Mouse (Mus musculus) MN1 (cell line): ENCODE data around the gene Chrm1.

Experiments
- DNase-seq: peaks from one replicate; pipeline ENCODE4 v3.0.0-alpha.2; 2016; ENCODE audit warnings: low spot score

Chrm1 gene

DNA sequence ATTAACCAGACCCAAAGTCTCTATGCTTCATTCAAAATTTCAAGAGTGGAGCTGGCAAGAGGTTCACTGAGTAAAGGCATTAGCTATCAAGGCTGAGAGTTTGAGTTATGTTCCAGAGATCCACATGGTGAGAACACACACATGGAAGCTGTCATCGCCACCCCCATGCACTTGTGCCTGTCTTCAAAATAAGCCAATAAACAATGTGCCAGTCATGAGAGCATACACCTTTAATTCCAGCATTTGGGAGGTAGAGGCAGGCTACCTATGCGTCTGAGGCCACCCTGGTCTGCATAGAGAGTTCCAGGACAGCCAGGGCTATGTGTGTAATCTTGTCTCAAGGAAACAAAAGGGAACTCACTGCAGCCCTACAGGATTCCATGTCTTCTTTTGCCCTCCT is 20.0 kb downstream of the Chrm1 start:
- DNase-seq: no peak

DNA sequence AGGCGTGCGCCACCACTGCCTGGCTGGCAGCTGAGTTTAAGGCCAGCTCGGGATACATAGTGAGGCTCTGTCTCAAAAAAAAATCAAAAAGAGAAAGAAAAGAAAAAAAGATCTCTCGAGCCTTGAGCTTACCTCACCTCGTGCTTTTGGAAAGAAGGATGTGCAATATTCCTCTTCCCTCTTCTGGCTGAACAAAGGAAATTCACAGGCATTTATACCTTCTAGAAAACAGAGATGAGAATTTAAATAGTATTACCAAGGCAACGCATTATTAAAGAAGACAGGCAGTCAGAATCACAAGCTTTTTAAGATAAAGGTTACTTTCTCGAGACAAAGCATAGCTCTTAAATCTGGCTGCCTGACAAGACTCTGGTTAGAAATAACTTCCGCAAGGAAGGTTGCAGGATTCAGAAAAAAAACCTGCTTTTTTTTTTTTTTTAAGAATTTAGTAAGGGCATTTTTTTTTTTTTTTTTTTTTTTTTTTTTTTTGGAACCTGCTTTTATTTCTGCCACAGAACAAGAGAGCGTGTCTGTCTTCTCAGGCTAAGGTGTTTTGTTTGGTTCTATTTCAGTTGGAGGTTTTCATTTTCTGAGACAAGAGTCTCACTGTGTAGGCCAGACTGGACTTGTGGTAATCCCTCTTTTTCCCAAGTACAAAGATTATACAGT is 28.4 kb downstream of the Chrm1 start:
- no peak for DNase-seq

DNA sequence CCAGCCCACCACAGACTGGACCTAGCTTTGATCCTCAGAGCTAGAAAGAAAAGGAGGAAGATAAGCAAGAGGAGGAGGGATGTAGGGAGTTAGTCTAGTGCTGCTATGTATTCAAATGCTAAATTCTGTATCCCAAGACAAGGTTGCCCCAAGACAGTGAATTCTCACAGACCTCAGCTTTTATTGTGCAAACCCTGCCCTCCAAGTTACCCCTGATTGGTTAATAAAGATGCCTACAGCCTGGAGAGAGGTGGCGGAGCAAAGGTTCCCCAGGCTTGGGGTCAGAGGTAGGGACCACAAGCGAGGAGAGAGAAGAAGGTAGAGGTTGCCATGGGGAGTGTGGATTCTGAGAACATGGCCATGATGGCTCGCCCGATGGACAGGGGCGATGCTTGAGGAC is 29.2 kb downstream of the Chrm1 start:
- DNase-seq: no peak

DNA sequence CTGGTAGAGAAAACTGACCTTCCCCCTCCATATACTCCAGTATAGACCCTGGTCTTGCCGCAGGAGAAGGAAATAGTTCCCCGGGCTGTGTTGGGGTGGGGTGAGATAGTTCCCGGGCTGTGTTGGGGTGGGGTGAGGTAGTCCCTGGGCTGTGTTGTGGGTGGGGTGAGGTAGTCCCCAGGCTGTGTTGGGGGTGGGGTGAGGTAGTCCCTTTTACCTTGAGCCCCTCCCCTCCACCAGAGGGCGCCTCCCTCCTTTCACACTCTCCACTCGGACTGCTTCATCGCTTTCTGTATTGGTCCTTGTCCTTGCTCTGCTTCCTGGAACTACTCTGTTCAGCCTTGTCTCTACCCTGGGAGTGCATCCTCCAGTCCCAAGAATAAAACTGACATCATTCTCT is 31.7 kb downstream of the Chrm1 start:
- no peak for DNase-seq

DNA sequence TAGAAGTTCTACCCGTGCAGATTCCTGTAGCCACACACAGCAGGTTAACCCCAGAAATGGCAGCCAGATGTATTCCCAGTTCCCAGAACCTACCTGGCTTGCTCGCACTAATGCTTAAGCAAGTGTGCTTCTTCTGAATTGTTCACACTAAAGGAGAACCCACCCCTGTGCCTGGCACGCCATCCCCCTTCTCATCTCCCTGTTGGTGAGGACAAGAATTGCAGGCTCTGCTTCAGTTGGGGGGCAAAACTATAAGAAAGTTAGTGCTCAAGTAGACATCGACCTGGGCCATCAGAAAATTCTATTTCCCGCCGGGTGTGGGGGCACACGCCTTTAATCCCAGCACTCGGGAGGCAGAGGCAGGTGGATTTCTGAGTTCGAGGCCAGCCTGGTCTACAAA is 36.1 kb downstream of the Chrm1 start:
- no peak for DNase-seq

DNA sequence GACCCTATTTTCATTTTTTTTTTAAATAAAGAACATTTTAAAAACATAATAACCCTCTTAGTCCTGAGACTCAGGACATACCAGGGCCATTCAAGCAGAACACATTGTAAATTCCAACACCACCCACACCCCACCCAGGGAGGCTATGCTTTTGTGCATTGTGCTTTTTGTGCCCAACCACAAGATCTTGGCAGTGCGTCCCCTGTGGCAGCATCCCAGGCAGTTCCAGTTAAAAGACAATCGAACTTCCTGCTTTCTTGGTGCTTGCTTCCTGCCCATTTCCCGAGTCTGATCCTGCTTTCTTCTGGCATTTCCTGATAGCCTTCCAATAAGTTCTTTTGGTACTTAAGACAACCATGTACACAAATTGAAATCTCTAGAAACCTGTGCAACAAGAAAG is 38.9 kb downstream of the Chrm1 start:
- no peak for DNase-seq

DNA sequence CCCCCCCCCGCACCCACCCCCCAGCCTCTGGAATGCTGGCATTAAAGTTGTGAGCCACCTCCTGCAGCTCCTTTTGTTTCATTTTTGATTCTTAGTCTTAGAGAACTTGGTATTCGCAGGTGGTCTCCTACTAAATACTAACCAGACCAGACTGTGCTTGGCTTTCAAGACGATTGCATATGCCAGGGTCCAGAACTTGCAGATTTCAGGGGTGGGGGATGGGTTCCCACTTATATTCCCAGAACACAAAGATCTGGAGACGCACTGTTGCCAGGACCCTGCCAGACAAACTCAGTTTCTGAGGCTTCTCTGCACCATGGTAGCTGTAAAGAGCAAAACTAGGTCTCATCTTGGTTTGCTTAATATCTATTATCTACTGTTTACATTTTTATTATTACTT is 40.0 kb downstream of the Chrm1 start:
- no peak for DNase-seq

DNA sequence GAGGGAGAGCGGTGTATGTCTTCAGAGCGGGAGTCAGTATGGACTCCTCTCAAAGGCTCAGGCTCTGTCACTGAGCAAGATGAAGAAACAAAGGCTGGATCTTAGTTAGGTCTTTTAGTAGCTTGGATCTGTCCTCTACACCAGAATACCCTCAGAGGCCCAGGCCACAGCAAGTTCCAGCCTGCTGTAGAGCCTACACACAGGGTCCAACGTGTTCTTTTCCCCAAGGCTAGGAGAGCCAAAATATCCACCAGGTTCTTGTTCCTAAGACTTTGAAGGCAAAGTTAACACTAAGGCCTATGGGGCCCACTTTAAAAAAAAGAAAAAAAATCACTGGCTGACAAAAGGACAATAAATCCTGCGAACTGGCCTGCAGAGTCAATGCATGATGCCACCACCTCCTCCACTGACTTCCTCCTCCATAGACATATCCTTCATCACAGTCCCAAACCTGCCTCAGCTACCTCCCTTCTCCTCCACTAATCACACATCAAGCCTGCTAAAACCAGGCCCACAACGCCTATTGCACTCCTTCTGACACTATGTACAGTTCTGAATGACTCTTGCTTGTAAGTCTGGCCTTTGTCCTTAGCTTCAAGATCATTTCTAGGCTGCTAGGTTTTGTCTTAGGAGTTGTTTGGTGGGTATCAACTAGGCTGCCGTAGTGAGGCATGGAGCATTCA is 41.6 kb downstream of the Chrm1 start:
- no peak for DNase-seq

DNA sequence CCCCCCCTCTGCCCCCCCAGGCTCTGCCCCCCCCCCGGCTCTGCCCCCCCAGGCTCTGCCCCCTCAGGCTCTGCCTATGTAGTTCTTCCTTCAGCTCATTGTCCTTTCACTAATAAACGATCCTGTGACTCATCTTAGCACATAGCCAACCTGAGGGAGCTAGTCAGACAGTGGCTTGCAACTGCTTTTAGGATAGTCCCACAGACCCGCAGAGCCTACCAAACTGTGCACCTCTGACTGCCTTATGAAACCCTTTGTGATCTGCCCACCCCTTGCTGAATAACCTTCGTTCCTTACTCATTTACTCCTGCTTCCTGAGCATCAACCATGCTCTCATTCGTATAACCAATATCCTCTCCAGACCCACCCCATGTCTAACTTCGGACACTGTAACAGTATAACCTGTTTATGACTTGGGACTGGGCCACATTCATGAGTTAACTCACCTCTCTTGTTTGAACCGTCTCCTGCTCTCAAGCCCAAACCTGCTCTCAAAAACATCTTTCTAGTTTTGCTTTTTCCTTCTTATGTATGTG is 42.6 kb downstream of the Chrm1 start:
- no peak for DNase-seq

DNA sequence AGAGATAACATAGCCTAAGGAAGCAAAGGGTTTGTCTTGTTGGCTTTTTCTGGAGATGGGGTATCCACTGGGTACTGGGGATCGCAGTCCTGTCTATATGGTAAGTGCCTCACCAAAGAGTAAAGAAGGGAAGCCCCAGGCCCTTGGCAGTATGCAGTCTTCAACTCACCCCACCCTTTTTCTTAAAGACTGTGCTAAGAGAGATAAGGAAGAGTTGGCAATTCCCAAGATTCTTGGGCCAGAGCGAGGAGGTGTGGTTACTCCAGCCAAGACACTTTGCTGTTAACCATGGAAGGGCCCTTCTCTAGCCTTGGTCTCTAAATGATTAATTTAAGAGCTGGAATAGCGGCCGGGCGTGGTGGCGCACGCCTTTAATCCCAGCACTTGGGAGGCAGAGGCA is 43.3 kb downstream of the Chrm1 start:
- no peak for DNase-seq

DNA sequence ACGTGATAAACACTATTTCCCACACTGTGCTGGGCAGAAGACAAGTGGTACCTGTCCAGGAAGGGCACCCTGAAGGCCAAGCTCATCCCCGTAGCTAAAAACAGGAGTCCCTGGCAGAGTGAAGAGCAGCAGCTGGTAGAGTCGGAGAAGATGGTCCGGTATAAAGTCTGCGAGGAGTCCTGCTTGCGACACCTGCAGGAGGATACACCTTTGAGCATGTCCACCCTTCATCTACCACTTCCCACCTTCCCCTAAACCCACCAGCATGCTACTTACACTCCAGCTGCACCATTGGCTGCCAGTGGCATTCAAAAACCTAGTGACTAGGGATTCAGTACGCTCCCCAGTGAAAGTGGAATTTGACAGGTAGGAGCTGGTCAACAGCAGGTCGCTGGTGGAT is 45.4 kb downstream of the Chrm1 start:
- DNase-seq: no peak

DNA sequence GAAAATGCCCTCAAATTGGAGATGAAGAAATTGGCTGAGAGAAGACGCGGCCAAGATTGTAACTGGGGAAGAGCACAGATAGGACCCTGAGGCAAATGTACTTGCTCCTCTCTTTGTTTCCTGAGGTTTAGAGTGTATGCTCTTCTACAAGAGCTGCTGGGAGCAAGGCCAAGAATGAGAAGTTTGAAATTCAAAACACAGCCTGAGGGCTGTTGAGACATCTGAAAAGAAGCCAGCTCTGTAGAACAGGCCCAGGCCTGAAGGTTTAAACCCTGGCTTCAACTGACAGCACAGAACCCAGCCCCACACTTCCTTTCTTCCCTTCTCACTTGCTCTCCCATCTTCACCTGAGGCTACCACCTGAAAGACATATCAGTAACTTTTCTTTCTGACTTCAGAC is 46.5 kb downstream of the Chrm1 start:
- no peak for DNase-seq

DNA sequence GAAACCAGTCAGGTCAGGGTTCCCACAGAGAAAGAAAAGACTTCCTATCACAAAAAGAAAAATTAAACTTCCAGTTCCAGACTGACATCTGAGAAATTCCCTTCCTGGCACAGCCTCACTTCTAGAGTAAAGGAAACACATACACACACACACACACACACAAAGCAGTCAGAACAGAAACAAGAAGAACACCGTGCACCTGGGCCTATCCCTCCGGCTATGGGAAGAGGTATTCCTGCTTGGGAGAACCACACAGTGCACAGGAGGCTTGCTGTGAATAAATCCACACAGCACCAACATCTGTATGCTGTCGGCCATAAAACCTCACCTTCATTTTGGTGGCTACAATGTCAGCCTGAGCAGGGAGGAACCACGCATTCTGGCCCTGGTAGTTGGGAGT is 47.9 kb downstream of the Chrm1 start:
- DNase-seq: no peak

DNA sequence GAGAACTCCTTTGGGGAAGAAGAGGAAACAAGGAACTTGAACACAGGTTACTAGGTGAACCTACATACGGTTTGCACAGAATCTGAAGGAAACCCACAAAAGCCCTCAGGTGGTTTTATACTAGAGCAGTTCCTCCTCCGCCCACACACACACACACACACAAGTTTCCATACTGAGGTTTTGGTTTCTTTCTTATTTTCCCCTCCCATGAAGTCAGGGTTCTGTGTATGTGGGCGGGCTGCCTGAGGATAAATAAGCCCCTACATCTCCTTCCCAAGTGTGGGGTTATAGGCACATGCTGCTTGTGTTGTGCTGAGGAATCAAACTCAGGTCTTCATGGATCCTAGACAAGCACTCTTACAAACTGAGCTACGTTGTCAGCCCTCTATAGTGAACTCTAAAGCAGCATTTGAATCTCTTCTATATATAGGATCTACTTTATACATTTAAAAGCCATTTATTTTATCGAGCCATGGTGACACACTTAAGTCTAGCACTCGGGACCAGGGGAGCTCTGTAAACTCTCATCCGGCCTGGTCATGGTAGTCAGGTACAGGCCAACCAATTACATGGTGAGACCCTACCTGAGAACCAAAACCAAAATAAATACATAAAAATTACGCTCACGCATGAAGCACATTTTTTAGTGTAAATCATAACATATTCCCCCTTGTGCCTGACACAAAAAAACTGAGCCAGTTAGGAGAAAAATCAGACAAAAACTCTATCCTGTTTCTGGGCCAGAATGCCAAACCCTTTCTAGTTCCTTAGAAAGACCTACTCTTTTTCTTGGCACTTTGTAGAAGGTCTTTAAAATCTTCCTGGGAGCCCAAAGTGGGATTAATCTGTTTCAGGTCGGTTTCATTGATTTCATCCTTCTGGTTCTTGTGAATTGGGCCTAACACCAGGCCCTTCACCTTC is 48.6 kb downstream of the Chrm1 start:
- DNase-seq: no peak

DNA sequence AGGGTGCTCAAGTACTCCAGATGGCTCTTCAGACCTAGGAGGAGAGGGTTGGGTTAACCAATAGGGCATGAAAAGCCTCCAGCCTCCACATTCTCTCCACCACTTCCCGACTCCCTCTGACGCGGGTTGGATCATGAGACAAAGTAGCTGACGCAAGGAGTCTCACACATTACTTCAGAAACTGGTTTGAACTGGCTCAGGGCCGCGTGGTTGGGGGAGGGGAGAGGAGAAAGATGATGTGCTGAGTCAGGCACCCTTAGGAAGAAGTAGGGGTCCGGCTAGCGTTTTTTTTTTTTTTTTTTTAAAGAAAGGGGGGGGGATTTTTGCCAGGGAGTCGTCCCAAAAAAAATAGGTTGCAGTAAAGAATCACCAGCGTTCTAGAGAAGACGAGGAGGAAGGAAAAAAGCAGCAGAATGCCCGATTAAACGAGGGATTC is 49.3 kb downstream of the Chrm1 start:
- peak; percentile 89 for DNase-seq

DNA sequence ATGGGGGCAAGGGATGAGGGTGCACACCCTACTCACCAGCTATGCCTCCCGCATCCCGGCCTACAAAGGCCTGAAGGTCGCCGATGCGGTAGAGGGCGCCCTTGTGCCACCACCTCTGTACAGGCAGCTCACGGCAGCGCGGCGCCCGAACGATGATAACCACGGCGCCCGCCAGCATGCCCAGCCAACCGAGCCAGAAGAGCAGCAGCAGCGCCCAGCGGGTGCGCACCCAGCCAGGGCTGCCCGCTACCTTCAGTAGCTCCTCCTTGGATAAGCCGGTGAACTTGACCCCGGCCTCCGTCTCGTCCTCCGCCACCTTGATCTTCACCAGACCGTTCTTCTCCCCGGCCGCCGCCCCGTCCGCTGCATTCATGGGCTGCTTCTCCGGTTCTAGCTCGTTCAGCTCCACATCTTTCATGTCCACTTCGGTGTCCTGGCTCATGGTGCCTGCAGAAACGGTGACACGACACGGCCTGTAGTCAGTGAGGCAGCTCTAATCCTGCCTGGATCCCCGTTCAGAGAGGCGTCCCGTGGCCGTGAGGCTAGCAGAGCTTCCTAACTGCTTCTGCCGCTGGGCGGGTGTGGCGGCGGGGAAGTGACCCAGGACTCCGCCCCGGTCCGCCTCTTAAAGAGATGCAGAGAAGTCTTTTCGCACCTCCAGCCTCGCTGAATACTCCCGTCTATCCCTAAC is 49.9 kb downstream of the Chrm1 start:
- peak; percentile 84 for DNase-seq

DNA sequence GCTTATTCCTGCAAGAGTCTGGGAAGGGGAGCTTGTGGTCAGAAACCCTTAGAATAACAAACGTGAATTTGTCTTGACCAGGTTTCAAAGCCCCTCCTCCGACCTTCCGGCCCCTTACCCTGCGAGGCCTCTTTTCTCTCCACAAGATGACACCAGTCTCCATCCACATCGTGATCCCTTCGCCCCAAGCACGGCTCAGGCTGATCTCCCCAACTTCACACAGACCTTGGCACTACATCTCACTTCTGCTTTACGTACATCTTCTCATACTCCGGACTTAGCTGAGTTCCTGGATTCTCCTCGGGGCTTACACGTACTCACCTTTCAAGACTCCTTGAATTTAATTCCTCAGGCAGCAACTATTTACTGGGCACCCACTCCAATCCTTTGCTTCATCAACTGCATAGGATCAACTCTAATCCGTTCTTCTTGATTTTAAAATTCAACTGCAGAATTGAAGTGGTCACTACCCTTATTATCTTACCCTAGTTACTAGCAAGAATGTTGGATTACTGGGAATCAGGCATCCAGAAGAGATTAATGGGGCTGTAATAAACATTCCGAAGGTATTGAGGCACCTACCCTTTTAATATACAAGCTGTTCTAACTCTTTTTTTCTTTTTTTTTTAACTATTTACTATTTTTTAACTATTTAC is 50.5 kb downstream of the Chrm1 start:
- DNase-seq: no peak

DNA sequence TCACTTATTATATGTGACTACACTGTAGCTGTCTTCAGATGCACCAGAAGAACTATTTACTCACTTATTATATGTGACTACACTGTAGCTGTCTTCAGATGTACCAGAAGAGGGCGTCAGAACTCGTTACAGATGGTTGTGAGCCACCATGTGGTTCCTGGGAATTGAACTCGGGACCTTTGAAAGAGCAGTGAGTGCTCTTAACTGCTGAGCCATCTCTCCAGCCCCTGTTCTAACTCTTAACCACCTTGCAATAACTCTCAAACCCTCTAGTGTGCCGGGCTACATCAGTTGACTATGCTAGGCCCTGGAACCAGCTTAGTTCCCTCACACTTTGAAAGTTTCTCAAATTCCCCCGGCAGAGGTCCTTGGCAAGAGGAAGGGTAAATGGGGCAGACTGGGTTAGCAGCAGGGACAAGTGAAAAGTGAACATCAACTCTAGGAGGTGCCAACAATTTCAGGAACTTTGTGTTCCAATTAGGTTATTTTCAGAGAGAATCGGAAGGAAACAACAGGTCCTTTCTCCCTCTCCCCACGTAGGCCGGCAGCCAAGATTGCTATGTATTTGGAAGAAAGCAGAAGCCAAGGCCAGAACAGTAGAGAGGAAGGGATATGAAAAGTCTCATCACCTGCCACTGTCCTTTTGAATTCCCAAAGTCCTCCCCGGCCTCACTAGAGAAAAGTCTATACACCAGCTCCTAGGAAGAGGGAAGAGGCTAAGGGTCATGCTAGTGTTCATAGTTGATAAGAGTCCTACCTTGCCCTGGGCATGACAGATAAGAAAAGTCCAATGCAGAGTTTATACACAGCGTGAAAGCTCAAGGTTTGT is 51.3 kb downstream of the Chrm1 start:
- DNase-seq: no peak

DNA sequence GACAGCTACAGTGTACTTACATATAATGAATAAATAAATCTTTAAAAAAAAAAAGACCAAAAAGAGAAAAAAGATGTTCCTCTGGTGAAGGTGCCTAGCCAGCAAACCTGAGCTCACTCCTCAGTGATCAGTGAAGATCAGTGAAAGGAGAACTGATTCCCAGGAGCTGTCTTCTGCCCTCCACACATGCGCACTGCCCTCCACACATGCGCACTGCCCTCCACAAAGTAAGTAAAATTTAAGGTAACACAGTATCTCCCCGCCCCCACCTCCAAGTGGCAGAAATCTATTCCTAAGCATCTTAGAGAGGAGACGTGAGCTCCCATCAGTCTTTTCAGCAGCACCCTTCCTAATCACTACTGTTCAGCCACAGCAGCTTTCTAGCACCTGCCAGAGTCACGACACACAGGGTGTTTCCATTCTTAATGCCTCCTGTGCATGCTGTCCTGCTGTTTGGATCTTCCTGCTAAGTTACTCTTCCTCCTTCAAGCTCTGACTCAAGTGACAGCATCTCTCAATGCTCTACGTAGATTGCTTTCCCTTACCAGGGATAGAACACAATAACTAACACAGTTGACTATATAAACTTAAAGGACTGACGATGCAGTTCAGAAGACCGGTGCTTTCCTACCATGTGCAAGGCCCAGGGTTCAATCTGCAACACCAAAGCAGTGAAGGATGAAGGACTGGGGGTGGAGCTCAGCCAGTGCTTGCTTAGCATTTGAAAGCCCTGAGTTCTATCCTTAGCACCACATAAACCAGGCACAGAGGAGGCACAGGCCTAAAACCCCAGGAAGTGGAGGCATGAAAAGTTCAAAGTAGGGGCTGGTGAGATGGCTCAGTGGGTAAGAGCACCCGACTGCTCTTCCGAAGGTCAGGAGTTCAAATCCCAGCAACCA is 52.5 kb downstream of the Chrm1 start:
- no peak for DNase-seq
